Mouse (Mus musculus): ENCODE data around the gene Nop16.

- no peak for TF ChIP-seq POLR2A (IDR thresholded peaks at IDR 0.05; ENCODE audit: extremely low read depth, insufficient read depth, low read length)
- no peak for TF ChIP-seq CTCF (IDR thresholded peaks at IDR 0.05; ENCODE audit: extremely low read depth, insufficient read depth, low read length)
These were observed 18.1 kb upstream of the Nop16 start for GRCm38 (mm10) chr13:54608002-54608401.
